Mouse (Mus musculus) lung, postnatal 0 days (tissue): ENCODE measurements around the gene Cdkal1. TPM values are rescaled to one million over a fixed set of nuclear protein-coding genes. Genes with fewer than 3 reads are reported as not detected.

Source experiments
- ATAC-seq: fragments of 200-750 bp; cut with Nextera tagmentation; 2 replicates; pipeline ENCODE4 v1.8.0; 2017; ENCODE audit warnings: moderate library complexity
- DNase-seq: peaks from one replicate; pipeline ENCODE4 v3.0.0-alpha.2; 2016; ENCODE audit warnings: low spot score
- H3K27ac ChIP-seq: fragments of 300-500 bp; sonication (generic); 2 replicates; pipeline ENCODE4 v1.5.1; 2014; ENCODE audit warnings: antibody characterized with exemption, mild to moderate bottlenecking, low read length, mixed read lengths
- H3K27me3 ChIP-seq: fragments of 300-500 bp; sonication (generic); replicated peaks from 2 replicates; pipeline ENCODE4 v1.6.1; 2014; ENCODE audit warnings: low read length, mixed read lengths; ENCODE audit not compliant: insufficient read depth
- H3K36me3 ChIP-seq: fragments of 300-500 bp; sonication (generic); 2 replicates; pipeline ENCODE4 v1.6.1; 2014; ENCODE audit warnings: low read length, mixed read lengths; ENCODE audit not compliant: insufficient read depth
- H3K4me1 ChIP-seq: fragments of 300-500 bp; sonication (generic); 2 replicates; pipeline ENCODE4 v1.6.1; 2014; ENCODE audit warnings: antibody characterized with exemption, low read depth, low read length, mixed read lengths; ENCODE audit not compliant: insufficient read depth
- H3K4me2 ChIP-seq: fragments of 300-500 bp; sonication (generic); replicated peaks from 2 replicates; pipeline ENCODE4 v1.6.1; 2014; ENCODE audit warnings: low read depth, mild to moderate bottlenecking, low read length, moderate library complexity, mixed read lengths
- H3K4me3 ChIP-seq: fragments of 300-500 bp; sonication (generic); 2 replicates; pipeline ENCODE4 v1.5.1; 2014; ENCODE audit warnings: low read depth, low read length
- H3K9ac ChIP-seq: fragments of 300-500 bp; sonication (generic); replicated peaks from 2 replicates; pipeline ENCODE4 v1.6.1; 2014; ENCODE audit warnings: low read depth, mild to moderate bottlenecking
- H3K9me3 ChIP-seq: fragments of 300-500 bp; sonication (generic); 2 replicates; pipeline ENCODE4 v1.6.1; 2016; ENCODE audit warnings: low read length, mixed read lengths
- CTCF ChIP-seq: IDR thresholded peaks from 2 replicates; pipeline ENCODE4 v1.5.1; 2016; ENCODE audit warnings: antibody characterized with exemption, mild to moderate bottlenecking
- EP300 ChIP-seq: IDR thresholded peaks from 2 replicates; pipeline ENCODE4 v1.6.1; 2016; ENCODE audit warnings: antibody characterized with exemption, mild to moderate bottlenecking, control low read depth
- WGBS: fragments of 180-500 bp; shearing (Covaris S2); extraction: QIAGEN DNeasy Blood & Tissue Kit; methylation state at CpG from one replicate; pipeline ENCODE4 v1.1.7; 2014; 5-methylcytosine and 5-hydroxymethylcytosine counted together
- polyA plus RNA-seq: library from polyadenylated mRNA; unstranded; fragments of >200 nt; fragmentation: Nextera tagmentation; extraction: Ambion mirVana; gene quantifications from 2 replicates; pipeline ENCODE4 v1.2.1, GENCODE M21; 2015

Cdkal1 gene
- polyA plus RNA-seq, 1 experiment from 2014 or later = 14.7 TPM

- H3K36me3 ChIP-seq = no peaks in the 10 kb centered on the region
- no peaks in the 10 kb centered on the region for H3K27me3 ChIP-seq
- H3K9ac ChIP-seq = no peak overlapping the region
- no peaks in the 10 kb centered on the region; the same call in 1 of the 2 replicates for H3K4me1 ChIP-seq
- H3K9me3 ChIP-seq = no peaks in the 10 kb centered on the region
- DNase-seq (no peak), ATAC-seq (no peak)
- WGBS = 49% methylated on average over 4 of the region's 4 CpGs
- H3K4me3 ChIP-seq = no peak overlapping the region
- no peak overlapping the region for H3K4me2 ChIP-seq
- TF ChIP-seq EP300 (no peak), CTCF (no peak)
- no peak overlapping the region for H3K27ac ChIP-seq
Observed at GRCm38 (mm10) chr13:29273693-29274221, 581.7 kb downstream of the Cdkal1 start.

GRCm38 (mm10) chr13:29271451-29271850, 584.0 kb downstream of the Cdkal1 start:
- Histone ChIP-seq H3K9ac (no peak overlapping the region), H3K27me3 (no peaks in the 10 kb centered on the region), H3K4me3 (no peak overlapping the region), H3K36me3 (no peaks in the 10 kb centered on the region), H3K4me1 (no peaks in the 10 kb centered on the region), H3K9me3 (no peaks in the 10 kb centered on the region), H3K4me2 (no peak overlapping the region), H3K27ac (no peak overlapping the region)
- DNase-seq (no peak), ATAC-seq (no peak)
- TF ChIP-seq EP300 = no peak
- TF ChIP-seq CTCF = no peak

GRCm38 (mm10) chr13:29264015-29264711, 591.3 kb downstream of the Cdkal1 start:
- ATAC-seq = no peak
- Histone ChIP-seq H3K4me3 (no peak overlapping the region), H3K9ac (no peak overlapping the region), H3K4me1 (no peaks in the 10 kb centered on the region), H3K27me3 (no peaks in the 10 kb centered on the region), H3K4me2 (no peak overlapping the region), H3K27ac (no peak overlapping the region), H3K36me3 (no peaks in the 10 kb centered on the region), H3K9me3 (no peaks in the 10 kb centered on the region)
- TF ChIP-seq CTCF (no peak), EP300 (no peak)
- DNase-seq = no peak
- WGBS = 78% methylated on average over 11 of the region's 11 CpGs

GRCm38 (mm10) chr13:29262164-29262563, 593.3 kb downstream of the Cdkal1 start:
- DNase-seq = no peak
- TF ChIP-seq EP300 (no peak), CTCF (no peak)
- 91% methylated on average over 4 of the region's 4 CpGs for WGBS

GRCm38 (mm10) chr13:29248535-29248934, 606.9 kb downstream of the Cdkal1 start:
- ATAC-seq = peak; percentile 57
- H3K4me2 ChIP-seq = no peak overlapping the region
- H3K4me3 ChIP-seq = no peak overlapping the region

More at GRCm38 (mm10) chr13:29262164-29262563, 593.3 kb downstream of the Cdkal1 start:
- ATAC-seq = no peak
- Histone ChIP-seq H3K36me3 (no peaks in the 10 kb centered on the region), H3K27me3 (no peaks in the 10 kb centered on the region), H3K9ac (no peak overlapping the region), H3K4me3 (no peak overlapping the region), H3K4me1 (no peaks in the 10 kb centered on the region), H3K9me3 (no peaks in the 10 kb centered on the region), H3K27ac (no peak overlapping the region), H3K4me2 (no peak overlapping the region)

GRCm38 (mm10) chr13:29247800-29248199, 607.7 kb downstream of the Cdkal1 start:
- peak; percentile 62; the same call in 1 of the 2 replicates for ATAC-seq
- H3K9ac ChIP-seq = no peak overlapping the region
- 41% methylated on average over 3 of the region's 3 CpGs for WGBS

More at GRCm38 (mm10) chr13:29248535-29248934, 606.9 kb downstream of the Cdkal1 start:
- DNase-seq = peak; percentile 54
- WGBS = 63% methylated on average over 4 of the region's 4 CpGs
- Histone ChIP-seq H3K9me3 (no peaks in the 10 kb centered on the region), H3K4me1 (no peaks in the 10 kb centered on the region), H3K27ac (no peak overlapping the region), H3K9ac (no peak overlapping the region), H3K27me3 (no peaks in the 10 kb centered on the region), H3K36me3 (no peaks in the 10 kb centered on the region)
- TF ChIP-seq CTCF (no peak), EP300 (no peak)

More at GRCm38 (mm10) chr13:29247800-29248199, 607.7 kb downstream of the Cdkal1 start:
- Histone ChIP-seq H3K4me2 (no peak overlapping the region), H3K4me3 (no peak overlapping the region), H3K4me1 (no peaks in the 10 kb centered on the region), H3K27me3 (no peaks in the 10 kb centered on the region), H3K9me3 (no peaks in the 10 kb centered on the region), H3K27ac (no peak overlapping the region), H3K36me3 (no peaks in the 10 kb centered on the region)
- peak; percentile 41 for DNase-seq
- TF ChIP-seq EP300 = no peak
- no peak for TF ChIP-seq CTCF
